Mouse (Mus musculus) testis, postnatal 14 days (tissue): ENCODE results near the gene Adgrg3.
"Not testable (repeated sequence)": the region's sequence is repeated elsewhere in the genome, so short reads cannot be mapped to it uniquely, and the experiment has no call there.

ENCODE experiments used
- DNase-seq: peaks from one replicate; pipeline ENCODE4 v3.0.0; 2021; ENCODE audit warnings: low spot score

The Adgrg3 gene

DNA sequence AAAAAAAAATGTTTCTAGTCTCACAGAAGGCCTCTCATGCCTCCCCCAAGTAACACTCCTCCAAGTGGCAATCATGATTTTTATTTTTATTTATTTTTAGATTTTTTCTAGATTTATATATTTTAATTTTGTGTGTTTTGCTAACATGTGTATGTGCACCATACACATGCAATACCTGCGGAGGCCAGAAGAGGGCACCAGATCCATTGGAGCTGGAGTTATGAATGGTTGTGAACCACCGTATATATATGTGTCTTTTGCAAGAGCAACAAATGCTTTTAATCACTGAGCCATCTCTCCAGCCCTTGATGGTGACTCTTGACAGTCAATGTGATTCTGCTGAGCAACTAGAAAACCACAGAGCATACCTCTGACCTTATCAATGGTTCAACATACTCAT, 7.9 kb downstream of the Adgrg3 start:
- peak; percentile 29 for DNase-seq

DNA sequence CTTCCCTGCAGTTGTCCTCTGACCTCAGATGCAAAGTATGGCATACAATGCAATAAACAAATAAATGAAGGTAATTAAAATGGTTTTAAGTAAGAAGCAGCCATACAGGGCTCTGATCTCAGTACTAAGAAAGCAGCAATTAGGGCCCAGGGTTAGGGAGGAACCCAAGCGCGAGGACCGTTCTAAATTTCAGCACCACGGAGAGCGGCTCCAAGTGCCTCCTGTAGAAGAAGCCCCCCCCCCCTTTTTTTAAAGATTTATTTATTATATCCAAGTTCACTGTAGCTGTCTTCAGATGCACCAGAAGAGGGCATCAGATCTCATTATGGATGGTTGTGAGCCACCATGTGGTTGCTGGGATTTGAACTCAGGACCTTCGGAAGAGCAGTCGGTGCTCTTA, 10.9 kb downstream of the Adgrg3 start:
- not testable (repeated sequence) for DNase-seq

DNA sequence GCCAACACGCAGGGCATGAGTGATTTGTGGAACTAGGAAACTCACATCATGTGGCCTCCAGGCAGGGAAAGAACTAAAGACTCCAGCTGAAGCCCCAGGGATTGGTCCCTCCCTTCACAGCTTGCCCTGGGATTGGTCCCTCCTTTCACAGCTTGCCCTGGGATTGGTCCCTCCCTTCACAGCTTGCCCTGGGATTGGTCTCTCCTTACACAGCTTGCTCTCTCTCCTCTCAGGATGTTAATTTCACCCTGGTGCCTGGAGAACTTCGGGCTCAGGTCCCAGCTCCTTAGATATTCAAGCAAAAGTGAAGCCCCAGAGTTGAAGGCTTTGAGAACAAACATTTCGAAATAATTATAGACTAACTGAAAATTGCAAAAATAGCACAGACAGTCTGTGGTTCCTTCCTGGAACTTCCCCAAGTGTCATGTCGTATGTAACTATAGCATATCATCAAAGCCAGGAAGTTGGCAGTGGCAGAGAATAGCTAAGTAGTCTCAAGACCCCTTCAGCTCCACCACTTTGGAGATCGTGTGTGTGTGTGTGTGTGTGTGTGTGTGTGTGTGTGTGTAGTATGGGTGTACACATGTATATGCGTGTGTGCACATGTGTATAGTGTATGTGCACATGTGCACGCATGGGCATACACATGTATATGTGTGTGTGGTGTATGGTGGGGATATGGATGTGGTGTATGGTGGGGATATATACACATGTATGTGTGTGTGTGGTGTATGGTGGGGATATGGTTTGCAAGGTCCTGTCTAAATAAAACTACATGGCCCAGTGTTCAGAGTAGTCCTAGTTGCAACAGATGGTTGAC, 19.8 kb downstream of the Adgrg3 start:
- peak; percentile 42 for DNase-seq

DNA sequence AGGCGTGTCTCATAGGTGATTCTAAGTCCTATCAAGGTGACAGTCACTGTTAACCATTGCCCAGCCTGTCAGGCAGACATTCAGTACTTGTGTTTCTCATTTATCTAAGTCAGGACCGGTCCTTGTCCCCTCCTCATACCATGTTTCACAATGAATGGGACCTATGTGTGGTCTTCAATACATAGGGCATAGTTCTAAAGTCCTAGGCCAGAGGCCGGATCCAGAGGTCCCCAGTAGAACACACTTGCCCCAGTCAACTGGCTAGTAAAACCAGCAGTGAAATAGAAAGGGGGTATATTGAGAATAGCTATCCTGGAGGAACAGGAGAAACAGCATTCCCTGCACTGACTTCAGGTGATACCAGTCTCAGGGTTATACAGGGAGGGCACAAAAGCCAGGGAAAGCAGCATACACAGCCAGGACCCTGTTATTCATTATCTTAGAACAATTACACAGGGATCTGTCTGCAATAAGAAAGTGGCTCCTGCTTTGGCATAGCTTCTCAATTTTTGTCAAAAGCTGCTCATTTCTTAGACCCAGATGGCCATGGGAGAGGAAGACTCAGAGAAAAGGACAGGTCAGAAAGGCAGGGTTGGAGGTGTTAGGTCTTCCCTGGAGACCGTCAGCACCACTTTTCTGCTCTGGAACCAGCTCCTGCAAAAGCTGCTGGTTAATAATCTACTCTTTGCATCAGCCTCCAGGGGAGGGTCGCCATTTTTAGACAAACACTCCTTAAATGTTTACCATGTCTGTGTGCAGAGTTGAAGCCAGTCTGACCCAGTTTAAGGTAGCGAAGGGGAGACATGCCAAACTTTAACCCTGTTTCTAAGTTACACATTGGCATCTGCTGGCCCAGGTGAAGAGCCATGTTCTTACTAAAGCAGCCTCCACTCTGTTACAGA, 24.6 kb downstream of the Adgrg3 start:
- DNase-seq, result no peak

DNA sequence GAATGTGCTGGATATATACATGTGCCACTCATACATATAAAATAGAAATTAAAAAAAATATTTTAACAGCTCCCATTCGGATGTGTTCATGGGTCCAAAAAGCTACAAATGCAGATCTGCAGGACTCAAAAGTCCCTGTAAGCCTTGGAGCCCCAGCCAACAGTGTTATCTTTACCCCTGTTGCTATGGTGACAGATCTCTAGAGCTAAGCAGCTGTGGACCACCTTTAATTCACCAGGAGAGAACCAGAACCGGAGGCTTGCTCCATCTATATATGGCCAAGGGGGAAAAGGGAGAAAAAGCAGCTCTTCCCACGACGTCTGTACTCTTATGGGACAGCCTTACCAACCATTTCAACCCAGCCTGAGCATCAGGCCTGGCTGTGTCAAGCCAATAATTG, 27.3 kb downstream of the Adgrg3 start:
- DNase-seq, result no peak

DNA sequence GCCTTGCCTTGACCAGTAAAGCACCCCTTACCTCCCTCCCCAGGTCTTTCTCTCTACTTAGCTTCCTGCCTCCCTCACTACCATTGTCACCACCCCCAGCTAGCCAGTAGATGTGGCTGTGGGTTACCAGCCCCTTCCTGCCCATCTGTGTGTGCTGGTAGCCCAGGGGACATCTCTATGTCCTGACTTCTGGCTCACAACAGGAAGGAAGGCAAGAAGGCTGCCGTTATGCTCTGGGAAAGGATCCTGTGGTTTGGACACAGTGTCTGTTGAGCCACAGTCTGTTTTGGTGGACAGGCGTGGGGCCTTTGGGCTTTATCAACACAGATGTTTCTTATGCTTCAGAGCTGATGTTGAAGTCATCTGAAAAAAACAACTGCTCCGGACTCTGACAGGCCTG, 29.5 kb downstream of the Adgrg3 start:
- no peak for DNase-seq

DNA sequence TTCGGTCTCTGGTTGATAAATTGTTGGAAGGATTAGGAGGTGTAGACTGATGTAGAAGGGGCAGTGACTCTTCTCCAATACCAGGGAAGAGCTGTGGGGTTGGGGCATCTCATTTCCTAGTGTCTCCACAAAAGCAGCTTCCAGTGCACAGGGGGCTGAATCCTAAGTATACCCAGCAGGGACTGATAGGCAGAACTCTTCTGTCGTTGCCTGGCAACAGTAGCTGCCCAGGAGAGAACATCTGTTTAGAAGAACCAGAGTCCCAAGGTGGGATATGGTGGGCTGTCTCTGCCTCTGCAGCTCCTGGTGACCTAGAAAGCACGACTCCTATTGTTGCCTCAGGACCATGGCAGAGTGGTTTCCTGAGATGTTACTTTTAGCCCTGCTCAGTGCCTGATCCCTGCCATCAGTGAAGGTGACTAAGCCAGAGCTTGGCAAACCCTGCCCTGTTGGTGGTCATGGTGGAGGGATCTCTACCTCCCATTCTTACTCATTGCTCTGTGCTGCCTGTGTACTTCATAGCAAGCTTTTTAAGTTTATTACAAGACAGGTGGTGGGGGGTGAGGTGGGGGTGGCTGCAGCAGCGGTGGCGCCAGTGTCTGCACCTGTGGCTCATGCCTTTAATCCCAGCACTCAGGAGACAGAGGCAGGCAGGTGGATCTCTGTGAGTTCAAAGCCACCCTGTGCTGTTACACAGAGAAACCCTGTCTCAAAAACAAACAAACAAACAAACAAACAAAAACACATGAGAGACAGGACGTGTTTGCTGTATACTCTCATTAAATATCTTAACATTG, 30.6 kb downstream of the Adgrg3 start:
- no peak for DNase-seq

DNA sequence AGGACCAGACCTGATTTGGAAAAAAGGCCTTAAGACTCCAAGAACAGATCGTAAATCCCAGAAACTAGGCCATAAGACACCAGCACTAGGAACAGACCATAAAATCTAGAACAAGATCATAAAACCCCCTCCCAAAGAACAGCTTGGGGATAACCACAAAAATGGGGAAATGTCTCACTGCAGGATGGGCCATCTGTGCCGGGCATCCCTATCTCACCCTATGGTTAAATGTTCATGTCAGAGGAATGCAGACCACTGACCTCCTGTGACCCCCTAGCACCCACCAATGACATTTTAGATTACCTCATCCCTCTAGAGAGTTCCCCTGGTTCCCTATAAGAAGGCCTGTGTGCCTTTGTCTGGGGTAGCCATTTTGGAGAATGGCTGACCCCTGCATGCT, 32.1 kb downstream of the Adgrg3 start:
- DNase-seq, result no peak

DNA sequence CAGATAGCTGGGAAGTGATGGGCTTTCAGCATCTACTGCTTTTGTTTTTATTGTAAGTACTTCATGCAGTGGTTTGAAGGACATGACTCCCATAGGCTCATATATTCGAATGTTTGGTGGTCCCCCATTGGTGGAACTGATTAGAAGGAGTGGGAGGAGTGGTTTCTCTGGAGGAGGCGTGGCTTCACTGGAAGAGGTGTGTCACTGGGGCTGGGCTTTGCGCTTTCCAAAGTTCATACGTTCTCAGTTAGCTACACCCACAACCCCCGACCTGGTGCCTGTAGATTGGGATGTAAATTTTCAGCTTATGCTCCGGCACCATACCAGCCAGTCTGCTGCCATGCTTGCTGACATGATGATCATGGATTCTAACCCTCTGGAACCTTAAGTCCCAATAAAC, 36.9 kb downstream of the Adgrg3 start:
- no peak for DNase-seq

DNA sequence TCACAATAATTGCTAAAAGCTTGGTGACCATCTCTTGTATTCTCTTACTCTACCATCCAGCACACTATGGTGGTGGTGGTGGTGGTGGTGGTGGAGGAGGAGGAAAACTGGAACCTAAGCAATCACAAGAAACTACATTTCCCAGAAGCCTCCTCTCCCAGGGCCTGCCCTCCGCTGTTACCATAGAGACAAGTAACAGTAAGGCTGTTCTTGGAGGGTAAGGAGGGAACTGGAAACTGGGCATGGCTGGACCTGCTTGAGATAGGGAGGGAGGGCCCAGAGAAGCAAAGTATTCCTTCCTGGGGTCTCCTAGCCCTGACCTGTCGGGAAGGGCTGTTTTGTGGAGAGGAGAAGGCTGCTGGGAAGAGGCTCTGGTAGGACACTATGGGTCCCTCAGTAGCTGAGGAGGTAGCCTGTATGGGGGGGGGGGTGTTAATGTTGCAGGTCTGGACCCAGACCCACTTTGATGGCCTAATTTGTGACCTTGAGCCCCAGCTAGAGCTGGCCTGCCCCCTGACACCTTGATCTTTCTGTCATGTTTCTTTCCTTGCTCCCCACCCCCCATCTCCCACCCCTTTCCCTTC, 37.5 kb downstream of the Adgrg3 start, which contains the start of gene Drc7:
Gene Drc7 (plus strand): TSS at position 177 of the 584 bp plus-strand sequence.
- DNase-seq, result no peak

DNA sequence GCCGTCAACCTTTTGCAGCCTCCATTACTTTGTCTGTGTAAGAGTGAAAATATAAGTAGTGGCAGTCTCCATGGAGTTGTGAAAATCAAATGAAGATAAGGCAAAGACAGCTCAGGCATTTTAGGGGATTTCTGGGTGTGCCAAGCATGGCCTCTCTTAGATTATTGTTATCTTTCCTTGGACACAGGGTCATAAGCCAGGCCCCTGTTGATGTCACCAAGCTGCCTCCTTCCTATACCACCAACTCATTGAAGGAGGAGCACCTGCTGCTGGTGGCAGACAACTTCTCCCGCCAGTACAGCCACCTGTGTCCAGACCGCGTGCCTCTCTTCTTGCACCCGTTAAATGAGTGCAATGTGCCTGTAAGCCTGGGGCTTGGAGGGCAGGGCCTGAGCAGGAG, 38.9 kb downstream of the Adgrg3 start:
- no peak for DNase-seq

DNA sequence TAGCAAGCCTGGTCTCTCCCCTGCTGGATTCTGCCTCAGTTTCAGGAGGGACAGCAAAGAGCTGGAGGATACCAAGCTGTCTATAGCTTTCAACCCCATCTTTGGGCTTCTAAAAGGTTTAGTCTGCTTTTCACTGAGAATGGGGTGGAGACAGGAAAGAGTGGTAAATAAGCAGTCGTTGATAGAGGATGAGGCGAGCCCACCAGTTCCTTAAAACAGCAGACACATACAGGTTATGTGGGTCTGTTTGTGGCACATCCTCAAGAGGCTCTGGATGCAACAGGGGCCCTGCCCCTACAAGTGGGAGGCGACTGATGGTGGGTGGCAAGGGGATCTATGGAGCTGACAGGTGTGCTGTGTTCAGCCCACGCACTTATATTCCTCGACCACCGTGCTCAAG, 41.2 kb downstream of the Adgrg3 start:
- no peak for DNase-seq

DNA sequence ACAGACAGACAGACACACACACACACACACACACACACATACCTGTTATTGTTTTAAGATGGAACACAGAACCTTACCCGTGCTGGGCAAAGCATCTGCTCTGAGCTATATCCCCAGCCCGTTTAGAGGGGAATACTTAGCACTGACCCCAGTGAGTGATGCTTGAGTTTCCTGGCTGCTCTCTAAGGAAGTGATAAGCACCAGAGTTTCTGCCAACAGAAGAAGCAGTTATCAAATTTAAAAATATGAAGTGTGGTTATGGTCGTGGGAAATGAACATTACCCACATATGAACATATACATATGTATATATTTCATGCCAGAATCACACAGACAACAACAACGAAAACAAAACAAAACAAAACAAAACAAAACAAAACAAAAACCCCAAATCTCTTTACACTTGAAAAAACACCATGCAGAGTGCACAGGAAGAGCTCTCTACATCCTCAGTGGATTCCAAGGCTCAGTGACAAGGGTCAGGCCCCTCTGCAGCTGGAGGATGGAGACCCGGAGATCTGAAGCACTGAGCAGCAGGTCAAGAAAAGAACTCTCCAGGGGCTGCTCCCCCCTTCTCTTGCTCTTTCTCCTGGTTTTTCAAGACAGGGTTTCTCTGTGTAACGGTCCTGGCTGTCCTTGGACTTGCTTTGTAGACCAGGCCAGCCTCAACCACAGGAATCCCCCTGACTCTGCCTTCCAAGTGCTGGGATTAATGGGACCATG, 42.5 kb downstream of the Adgrg3 start:
- no peak for DNase-seq

DNA sequence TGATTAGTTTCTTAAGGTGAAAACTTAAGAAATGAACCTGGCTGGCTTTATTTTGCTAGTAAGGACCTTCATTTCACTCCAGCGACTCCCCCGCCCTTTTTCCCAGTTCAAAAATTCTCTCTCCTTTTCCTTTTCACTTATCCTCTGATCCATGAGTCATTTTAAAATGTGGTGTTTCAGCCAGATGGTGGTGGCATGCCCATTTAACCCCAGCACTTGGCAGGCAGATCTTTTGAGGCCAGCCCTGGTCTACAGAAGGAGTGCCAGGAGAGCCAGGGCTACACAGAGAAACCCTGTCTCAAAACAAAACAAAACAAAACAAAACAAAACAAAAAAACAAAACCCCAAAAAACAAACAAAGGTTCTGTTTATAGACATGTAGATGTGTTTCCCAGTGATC, 47.0 kb downstream of the Adgrg3 start:
- DNase-seq, result no peak

DNA sequence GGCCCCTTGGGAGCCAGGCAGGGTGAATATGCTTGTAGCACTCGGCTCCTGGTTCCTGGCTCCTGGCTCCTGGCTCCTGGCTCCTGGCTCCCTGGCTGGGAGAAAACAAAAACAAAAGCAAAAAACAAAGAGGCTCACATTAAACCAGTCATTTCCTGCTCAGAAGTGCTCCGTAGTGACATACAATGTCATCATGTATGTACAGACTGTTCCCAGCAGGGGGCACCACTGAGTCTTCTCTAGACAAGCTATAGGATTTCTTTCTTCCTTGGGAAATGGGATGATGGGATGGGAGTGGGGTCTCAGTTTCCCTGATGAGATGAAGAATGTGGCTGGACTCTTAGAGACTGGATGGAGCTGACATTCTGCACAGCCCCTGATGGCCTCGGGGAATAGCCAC, 50.1 kb downstream of the Adgrg3 start:
- DNase-seq, result peak; percentile 46

DNA sequence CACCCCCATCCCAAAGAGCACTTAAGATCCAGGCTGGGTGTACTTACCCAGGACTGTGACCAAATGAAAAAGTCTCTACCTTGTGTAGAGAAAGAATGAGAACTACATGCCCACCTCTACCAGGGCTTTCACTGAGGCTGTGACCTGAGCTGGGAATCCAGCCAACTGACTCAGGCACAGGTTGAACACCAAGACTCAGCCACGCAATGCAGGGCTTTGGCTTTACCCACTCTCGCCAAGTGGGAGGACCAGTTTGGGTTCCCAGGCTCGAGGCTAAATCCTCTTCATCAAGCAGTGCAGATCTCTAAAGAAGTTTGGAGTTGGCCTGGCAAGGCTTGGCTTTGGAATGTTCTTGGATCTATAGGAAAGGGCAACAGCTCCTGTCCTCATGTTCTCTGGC, 58.0 kb downstream of the Adgrg3 start:
- DNase-seq, result no peak

DNA sequence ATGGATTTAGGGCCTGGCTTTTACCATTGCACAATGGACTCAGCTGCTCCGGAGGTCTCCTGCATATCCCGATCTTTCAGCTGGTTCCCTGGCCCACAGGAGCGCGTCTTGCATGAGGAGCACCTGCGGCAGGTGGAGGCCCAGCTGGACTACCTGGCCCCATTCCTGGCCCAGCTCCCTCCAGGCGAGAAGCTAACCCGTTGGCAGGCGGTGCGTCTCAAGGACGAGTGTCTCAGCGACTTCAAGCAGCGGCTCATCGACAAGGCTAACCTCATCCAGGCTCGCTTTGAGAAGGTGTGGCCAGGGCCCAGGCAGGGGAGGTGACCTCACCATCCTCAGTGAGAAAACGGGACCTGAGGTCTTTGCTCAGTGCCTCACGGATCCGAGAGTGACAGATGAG, 58.7 kb downstream of the Adgrg3 start:
- DNase-seq, result no peak

DNA sequence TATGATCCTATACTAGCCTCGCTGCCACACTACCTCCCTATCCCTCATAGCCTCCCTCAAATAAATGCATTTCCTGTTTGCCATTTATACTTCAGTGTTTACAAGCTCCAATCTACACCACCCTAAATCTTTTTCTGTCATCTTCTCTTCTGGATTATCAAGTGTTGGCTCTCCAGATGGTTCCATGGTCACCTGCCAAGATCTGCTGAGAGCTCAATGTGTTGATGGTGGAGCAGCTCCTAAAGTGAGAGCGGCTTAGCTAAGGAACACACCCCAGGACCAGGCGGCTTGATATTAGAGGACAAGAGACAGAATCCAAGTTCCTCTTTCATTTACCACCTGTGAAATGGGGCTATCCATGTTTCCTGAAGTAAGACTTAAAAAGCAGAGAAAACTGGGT, 60.6 kb downstream of the Adgrg3 start:
- no peak for DNase-seq

DNA sequence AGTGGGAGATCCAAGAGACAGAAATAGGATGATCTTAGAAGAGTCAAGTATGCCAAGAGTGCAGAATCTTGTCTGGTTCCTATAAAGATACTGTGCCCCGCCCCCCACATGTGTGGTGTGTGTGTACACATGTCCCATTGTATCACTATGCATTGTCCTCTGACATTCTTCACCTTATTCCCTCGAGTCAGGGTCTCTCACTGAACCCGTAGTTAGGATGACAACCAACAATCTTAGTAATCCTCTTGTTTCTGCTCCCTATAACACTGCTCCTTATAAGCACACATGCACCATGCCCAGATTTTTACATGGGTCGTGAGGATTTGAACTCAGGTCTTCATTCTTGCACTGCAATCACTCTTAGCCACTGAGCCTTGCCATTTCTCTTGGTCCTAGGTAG, 61.8 kb downstream of the Adgrg3 start:
- no peak for DNase-seq

DNA sequence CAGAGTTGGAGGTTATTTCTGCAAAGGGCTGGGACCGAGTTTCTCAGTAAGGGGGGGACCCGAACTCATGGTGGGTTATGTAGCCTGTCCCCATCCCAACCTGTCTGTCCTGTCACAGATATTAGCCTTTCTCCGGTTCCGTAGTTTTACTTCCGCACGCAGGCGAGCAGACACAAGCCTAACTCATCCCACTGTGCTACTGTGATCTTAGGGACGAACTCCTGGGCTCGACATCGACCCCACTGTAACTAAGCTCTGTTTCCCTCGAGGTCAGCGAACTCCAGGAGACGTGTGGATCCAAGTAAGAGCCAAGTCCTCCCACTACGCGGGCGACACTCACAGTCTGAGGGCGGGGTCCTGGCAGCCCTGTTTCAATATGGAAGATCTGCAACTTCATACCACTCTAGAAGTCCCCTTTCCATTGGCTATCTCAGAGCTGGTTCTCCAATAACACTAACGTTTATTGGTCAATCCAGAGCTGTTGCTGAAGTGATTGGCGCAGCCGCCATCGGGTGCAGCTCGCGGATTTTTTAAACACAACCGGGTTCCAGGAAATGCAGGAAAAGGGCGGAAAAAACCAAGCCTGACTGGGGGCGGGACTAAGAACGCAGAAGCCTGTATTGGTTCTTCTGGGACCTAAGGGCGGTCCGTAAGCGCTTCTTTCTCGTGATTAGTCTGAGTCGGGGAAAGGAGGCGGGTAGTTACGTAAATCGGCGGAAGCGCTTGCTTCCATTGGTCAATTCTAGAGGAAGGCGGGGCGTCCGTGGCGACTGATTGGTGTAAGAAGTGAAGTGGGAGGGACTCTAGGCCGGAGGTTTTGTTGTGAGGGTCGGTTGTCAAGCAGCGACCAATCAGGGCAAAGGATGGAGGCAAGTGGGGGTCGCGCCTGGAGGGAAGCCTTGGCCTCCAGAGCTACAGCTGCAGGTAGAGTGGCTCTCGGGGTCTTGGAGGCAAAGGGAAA, 63.2 kb downstream of the Adgrg3 start, which contains the start of gene Katnb1:
Gene Katnb1 (plus strand): TSS at position 806 of the 961 bp plus-strand sequence.
- peak; percentile 99 for DNase-seq
